Mouse (Mus musculus) intestine, postnatal 0 days (tissue): ENCODE results near the gene Srm. TPM values are rescaled to one million over a fixed set of nuclear protein-coding genes. Genes with fewer than 3 reads are reported as not detected.

Experiments used
- ATAC-seq: fragments of 200-750 bp; cut with Nextera tagmentation; 2 replicates; pipeline ENCODE4 v1.8.0; 2017; ENCODE audit warnings: mild to moderate bottlenecking, moderate TSS enrichment, moderate library complexity
- H3K27ac ChIP-seq: fragments of 300-500 bp; sonication (generic); 2 replicates; pipeline ENCODE4 v1.5.1; 2014; ENCODE audit warnings: mild to moderate bottlenecking, low read depth, low read length, moderate library complexity
- H3K27me3 ChIP-seq: fragments of 300-500 bp; sonication (generic); replicated peaks from 2 replicates; pipeline ENCODE4 v1.6.1; 2014; ENCODE audit warnings: low read length, mixed read lengths; ENCODE audit not compliant: control insufficient read depth, insufficient read depth
- H3K36me3 ChIP-seq: fragments of 300-500 bp; sonication (generic); 2 replicates; pipeline ENCODE4 v1.6.1; 2014; ENCODE audit warnings: mild to moderate bottlenecking, moderate library complexity; ENCODE audit not compliant: control insufficient read depth, insufficient read depth
- H3K4me1 ChIP-seq: fragments of 300-500 bp; sonication (generic); replicated peaks from 2 replicates; pipeline ENCODE4 v1.6.1; 2014; ENCODE audit warnings: antibody characterized with exemption, low read length, mixed read lengths; ENCODE audit not compliant: control insufficient read depth, insufficient read depth
- H3K4me2 ChIP-seq: fragments of 300-500 bp; sonication (generic); replicated peaks from 2 replicates; pipeline ENCODE4 v1.6.1; 2014; ENCODE audit warnings: low read depth, mild to moderate bottlenecking, moderate library complexity
- H3K4me3 ChIP-seq: fragments of 300-500 bp; sonication (generic); 2 replicates; pipeline ENCODE4 v1.5.1; 2014; ENCODE audit warnings: low read depth, low read length
- H3K9ac ChIP-seq: fragments of 300-500 bp; sonication (generic); 2 replicates; pipeline ENCODE4 v1.6.1; 2014; ENCODE audit warnings: mild to moderate bottlenecking, low read depth, low read length
- H3K9me3 ChIP-seq: fragments of 300-500 bp; sonication (generic); 2 replicates; pipeline ENCODE4 v1.6.1; 2016; ENCODE audit warnings: mixed run types; ENCODE audit not compliant: control insufficient read depth
- CTCF ChIP-seq: sonication (generic); IDR thresholded peaks from 2 replicates; pipeline ENCODE4 v1.5.1; 2016; ENCODE audit warnings: low read depth, mild to moderate bottlenecking, control low read depth, antibody characterized with exemption, moderate library complexity
- WGBS: fragments of 180-500 bp; shearing (Covaris S2); extraction: QIAGEN DNeasy Blood & Tissue Kit; methylation state at CpG from one replicate; pipeline ENCODE4 v1.1.7; 2014; 5-methylcytosine and 5-hydroxymethylcytosine counted together
- polyA plus RNA-seq: library from polyadenylated mRNA; unstranded; fragments of >200 nt; fragmentation: Nextera tagmentation; extraction: Ambion mirVana; gene quantifications from 2 replicates; pipeline ENCODE4 v1.2.1, GENCODE M21; 2015

Gene Srm
- polyA plus RNA-seq, 1 experiment from 2014 or later, result 50.5 TPM

GRCm38 (mm10) chr4:148604141-148604540 is 12.8 kb downstream of the Srm start:
- no peaks in the 10 kb centered on the region for H3K27me3 ChIP-seq
- no peaks in the 10 kb centered on the region for H3K9me3 ChIP-seq
- no peak overlapping the region for H3K27ac ChIP-seq
- no peak for TF ChIP-seq CTCF
- no peak for ATAC-seq
- no peaks in the 10 kb centered on the region for H3K4me1 ChIP-seq
- H3K4me2 ChIP-seq, result no peak overlapping the region
- no peaks in the 10 kb centered on the region for H3K36me3 ChIP-seq
- no peak overlapping the region for H3K9ac ChIP-seq
- 81% methylated on average over 7 of the region's 7 CpGs for WGBS
- H3K4me3 ChIP-seq, result no peak overlapping the region

GRCm38 (mm10) chr4:148604541-148605165 is 13.3 kb downstream of the Srm start:
- H3K4me1 ChIP-seq, result no peaks in the 10 kb centered on the region
- ATAC-seq, result no peak; the same call in 1 of the 2 replicates
- no peaks in the 10 kb centered on the region for H3K27me3 ChIP-seq
- TF ChIP-seq CTCF, result peak; percentile 80
- no peak overlapping the region for H3K4me3 ChIP-seq
- H3K4me2 ChIP-seq, result no peak overlapping the region
- 85% methylated on average over 3 of the region's 3 CpGs for WGBS
- no peaks in the 10 kb centered on the region for H3K36me3 ChIP-seq
- no peaks in the 10 kb centered on the region for H3K9me3 ChIP-seq
- no peak overlapping the region for H3K9ac ChIP-seq
- no peak overlapping the region for H3K27ac ChIP-seq

GRCm38 (mm10) chr4:148607758-148608157 is 16.5 kb downstream of the Srm start:
- WGBS, result 22% methylated on average over 5 of the region's 5 CpGs

GRCm38 (mm10) chr4:148609805-148610204 is 18.5 kb downstream of the Srm start:
- Histone ChIP-seq H3K36me3 (peaks cover 19% of the 10 kb centered on the region), H3K9me3 (no peaks in the 10 kb centered on the region), H3K27ac (no peak overlapping the region), H3K4me3 (no peak overlapping the region), H3K4me1 (no peaks in the 10 kb centered on the region), H3K9ac (no peak overlapping the region), H3K4me2 (no peak overlapping the region), H3K27me3 (no peaks in the 10 kb centered on the region)
- WGBS, result 78% methylated on average over 5 of the region's 5 CpGs
- no peak for ATAC-seq
- TF ChIP-seq CTCF, result no peak

More at GRCm38 (mm10) chr4:148607758-148608157, 16.5 kb downstream of the Srm start:
- H3K9ac ChIP-seq, result no peak overlapping the region
- peak; percentile 98 for TF ChIP-seq CTCF
- no peak overlapping the region for H3K4me2 ChIP-seq
- no peak overlapping the region for H3K27ac ChIP-seq
- H3K4me3 ChIP-seq, result no peak overlapping the region
- no peaks in the 10 kb centered on the region for H3K27me3 ChIP-seq
- no peaks in the 10 kb centered on the region for H3K9me3 ChIP-seq
- no peaks in the 10 kb centered on the region for H3K4me1 ChIP-seq
- ATAC-seq, result peak; percentile 44; the same call in 1 of the 2 replicates
- H3K36me3 ChIP-seq, result peaks cover 6% of the 10 kb centered on the region; the same call in 1 of the 2 replicates

- no peak for ATAC-seq
- Histone ChIP-seq H3K9ac (no peak overlapping the region), H3K27ac (no peak overlapping the region), H3K4me2 (no peak overlapping the region), H3K9me3 (no peaks in the 10 kb centered on the region), H3K4me3 (no peak overlapping the region), H3K36me3 (peaks cover 29% of the 10 kb centered on the region), H3K4me1 (no peaks in the 10 kb centered on the region), H3K27me3 (no peaks in the 10 kb centered on the region)
- 71% methylated on average over 5 of the region's 5 CpGs for WGBS
- TF ChIP-seq CTCF, result no peak
These were observed 19.5 kb downstream of the Srm start for GRCm38 (mm10) chr4:148610631-148611364.

GRCm38 (mm10) chr4:148612557-148612956 is 21.3 kb downstream of the Srm start:
- Histone ChIP-seq H3K4me2 (no peak overlapping the region), H3K4me3 (no peak overlapping the region), H3K36me3 (peaks cover 43% of the 10 kb centered on the region), H3K4me1 (no peaks in the 10 kb centered on the region), H3K9me3 (no peaks in the 10 kb centered on the region), H3K27me3 (no peaks in the 10 kb centered on the region), H3K27ac (no peak overlapping the region), H3K9ac (no peak overlapping the region)
- 61% methylated on average over 4 of the region's 4 CpGs for WGBS
- no peak for TF ChIP-seq CTCF
- no peak for ATAC-seq
